Mouse (Mus musculus): Measurements from ENCODE around the gene Cyb5r4. TPM values are rescaled to one million over a fixed set of nuclear protein-coding genes. Genes with fewer than 3 reads are reported as not detected.
"Not testable (repeated sequence)": the region's sequence is repeated elsewhere in the genome, so short reads cannot be mapped to it uniquely, and the experiment has no call there.

Gene Cyb5r4
- polyA plus RNA-seq (2014; fragmentation: Nextera tagmentation; extraction: Ambion mirVana) = 59.9 and 63.6 TPM in 2 replicates

DNA sequence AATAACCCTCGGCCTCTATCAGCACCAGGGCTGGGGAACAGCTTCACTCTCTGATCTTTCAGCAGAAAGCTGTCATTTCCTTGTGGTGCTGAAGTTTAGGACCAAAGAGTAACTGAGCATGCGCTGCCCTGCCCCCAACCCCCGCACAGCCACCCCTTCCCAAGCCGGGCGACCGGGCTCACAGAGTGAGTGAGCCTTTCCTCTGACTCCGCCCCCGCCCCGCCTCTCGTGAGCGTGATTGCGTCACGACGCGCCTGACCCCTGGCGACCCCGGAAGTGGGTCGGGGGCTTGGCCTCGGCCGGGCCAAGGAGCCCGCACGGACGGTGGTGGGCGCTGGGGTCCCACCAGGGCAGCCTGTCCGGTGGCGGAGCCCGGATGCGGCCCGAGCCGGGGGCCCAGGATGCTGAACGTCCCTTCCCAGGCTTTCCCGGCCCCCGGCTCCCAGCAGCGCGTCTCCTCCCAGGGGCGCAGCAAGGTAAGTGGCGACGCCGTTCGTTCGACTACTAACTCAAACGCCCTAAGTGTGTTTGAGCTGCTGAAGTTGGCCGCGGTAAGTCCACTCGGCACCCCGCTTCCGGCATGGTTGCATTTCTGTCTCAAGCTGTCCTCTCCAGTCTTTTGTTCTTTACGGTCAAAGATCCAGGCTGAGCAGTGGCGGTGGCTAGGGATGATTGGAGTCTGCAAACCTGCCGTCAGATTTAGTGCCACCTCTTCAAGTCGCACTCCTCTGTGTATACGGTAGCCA lies at the start of gene Cyb5r4:
Cyb5r4 (plus strand) TSS at position 237 of the 746 bp plus-strand sequence.
- no peaks in the 10 kb centered on the region for H3K36me3 ChIP-seq (replicated peaks; ENCODE audit: control insufficient read depth, insufficient read depth)
- no peaks in the 10 kb centered on the region for H3K27me3 ChIP-seq (ENCODE audit: control insufficient read depth, insufficient read depth, low read length)
- H3K9ac ChIP-seq = peak within 1 kb of the TSS; percentile 61
- H3K4me2 ChIP-seq (replicated peaks) = peak within 1 kb of the TSS; percentile 75
- DNase-seq (ENCODE audit: low spot score) (peak; percentile 94), ATAC-seq (ENCODE audit: low FRiP score) (peak; percentile 100)
- H3K27ac ChIP-seq = peak within 1 kb of the TSS; percentile 76
- no peaks in the 10 kb centered on the region for H3K9me3 ChIP-seq (ENCODE audit: control insufficient read depth, low read length)
- peak within 1 kb of the TSS; percentile 72 for H3K4me3 ChIP-seq (replicated peaks; ENCODE audit: low read length)
- H3K4me1 ChIP-seq (replicated peaks; ENCODE audit: control insufficient read depth, insufficient read depth, low read length) = peaks cover 15% of the 10 kb centered on the region
- WGBS = 0% methylated on average over 52 of the region's 52 CpGs

DNA sequence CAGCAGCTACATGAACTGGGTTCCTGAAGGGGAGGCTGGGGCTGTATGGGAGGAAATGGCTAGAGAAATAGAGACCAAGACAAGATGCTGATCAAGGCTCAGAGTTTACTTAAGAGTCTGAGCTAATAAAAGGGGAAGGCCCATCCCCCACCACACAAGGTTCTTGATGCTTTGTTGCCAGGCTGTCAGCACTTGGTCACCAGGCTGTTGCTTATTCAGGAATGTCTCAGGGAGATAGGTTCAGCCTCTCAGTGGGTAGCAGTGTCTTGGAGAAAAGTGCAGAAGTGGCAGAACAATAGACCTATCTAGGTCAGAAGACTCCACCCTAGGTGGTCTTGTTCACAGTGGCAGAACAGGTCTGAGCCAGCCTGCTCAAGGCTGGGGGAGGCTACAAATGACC lies 49.3 kb upstream of the Cyb5r4 start:
- H3K27ac ChIP-seq; H3K4me2 ChIP-seq (replicated peaks); H3K4me1 ChIP-seq (replicated peaks; ENCODE audit: control insufficient read depth, insufficient read depth, low read length); H3K9me3 ChIP-seq (ENCODE audit: control insufficient read depth, low read length); ATAC-seq (ENCODE audit: low FRiP score); H3K9ac ChIP-seq; DNase-seq (ENCODE audit: low spot score); H3K36me3 ChIP-seq (replicated peaks; ENCODE audit: control insufficient read depth, insufficient read depth); H3K27me3 ChIP-seq (ENCODE audit: control insufficient read depth, insufficient read depth, low read length); H3K4me3 ChIP-seq (replicated peaks; ENCODE audit: low read length): not testable (repeated sequence)

GRCm38 (mm10) chr9:86973562-86973961 lies 48.3 kb upstream of the Cyb5r4 start:
- no peaks in the 10 kb centered on the region for H3K36me3 ChIP-seq (replicated peaks; ENCODE audit: control insufficient read depth, insufficient read depth)
- no peak overlapping the region for H3K27ac ChIP-seq
- WGBS = 69% methylated on average over 4 of the region's 4 CpGs
- no peak for DNase-seq (ENCODE audit: low spot score)
- H3K9me3 ChIP-seq (ENCODE audit: control insufficient read depth, low read length) = no peaks in the 10 kb centered on the region
- H3K27me3 ChIP-seq (ENCODE audit: control insufficient read depth, insufficient read depth, low read length) = no peaks in the 10 kb centered on the region
- no peaks in the 10 kb centered on the region for H3K4me1 ChIP-seq (replicated peaks; ENCODE audit: control insufficient read depth, insufficient read depth, low read length)
- no peak overlapping the region for H3K4me3 ChIP-seq (replicated peaks; ENCODE audit: low read length)
- no peak overlapping the region for H3K4me2 ChIP-seq (replicated peaks)
- H3K9ac ChIP-seq = no peak overlapping the region
- no peak for ATAC-seq (ENCODE audit: low FRiP score)

- H3K27ac ChIP-seq = no peak overlapping the region
- ATAC-seq (ENCODE audit: low FRiP score) (no peak), DNase-seq (ENCODE audit: low spot score) (no peak)
- H3K4me2 ChIP-seq (replicated peaks) = no peak overlapping the region
- H3K27me3 ChIP-seq (ENCODE audit: control insufficient read depth, insufficient read depth, low read length) = no peaks in the 10 kb centered on the region
- H3K9ac ChIP-seq = no peak overlapping the region
- no peak overlapping the region for H3K4me3 ChIP-seq (replicated peaks; ENCODE audit: low read length)
- WGBS = 84% methylated on average over 4 of the region's 4 CpGs
- H3K4me1 ChIP-seq (replicated peaks; ENCODE audit: control insufficient read depth, insufficient read depth, low read length) = no peaks in the 10 kb centered on the region
- no peaks in the 10 kb centered on the region for H3K9me3 ChIP-seq (ENCODE audit: control insufficient read depth, low read length)
- H3K36me3 ChIP-seq (replicated peaks; ENCODE audit: control insufficient read depth, insufficient read depth) = no peaks in the 10 kb centered on the region
Measured at GRCm38 (mm10) chr9:86976896-86977295, 44.9 kb upstream of the Cyb5r4 start.

GRCm38 (mm10) chr9:86978257-86978907 lies 43.4 kb upstream of the Cyb5r4 start:
- no peak overlapping the region for H3K4me3 ChIP-seq (replicated peaks; ENCODE audit: low read length)
- H3K9me3 ChIP-seq (ENCODE audit: control insufficient read depth, low read length) = no peaks in the 10 kb centered on the region
- 74% methylated on average over 7 of the region's 7 CpGs for WGBS
- no peak for DNase-seq (ENCODE audit: low spot score)
- H3K4me1 ChIP-seq (replicated peaks; ENCODE audit: control insufficient read depth, insufficient read depth, low read length) = no peaks in the 10 kb centered on the region
- no peaks in the 10 kb centered on the region for H3K27me3 ChIP-seq (ENCODE audit: control insufficient read depth, insufficient read depth, low read length)
- no peak for ATAC-seq (ENCODE audit: low FRiP score)
- H3K9ac ChIP-seq = no peak overlapping the region
- H3K4me2 ChIP-seq (replicated peaks) = no peak overlapping the region
- H3K27ac ChIP-seq = no peak overlapping the region
- no peaks in the 10 kb centered on the region for H3K36me3 ChIP-seq (replicated peaks; ENCODE audit: control insufficient read depth, insufficient read depth)

- Histone ChIP-seq H3K9me3 (ENCODE audit: control insufficient read depth, low read length) (no peaks in the 10 kb centered on the region), H3K36me3 (replicated peaks; ENCODE audit: control insufficient read depth, insufficient read depth) (no peaks in the 10 kb centered on the region), H3K4me2 (replicated peaks) (no peak overlapping the region), H3K27ac (no peak overlapping the region), H3K4me1 (replicated peaks; ENCODE audit: control insufficient read depth, insufficient read depth, low read length) (no peaks in the 10 kb centered on the region), H3K4me3 (replicated peaks; ENCODE audit: low read length) (no peak overlapping the region), H3K27me3 (ENCODE audit: control insufficient read depth, insufficient read depth, low read length) (no peaks in the 10 kb centered on the region), H3K9ac (no peak overlapping the region)
- DNase-seq (ENCODE audit: low spot score) (no peak), ATAC-seq (ENCODE audit: low FRiP score) (no peak)
Measured at GRCm38 (mm10) chr9:86980048-86980447, 41.8 kb upstream of the Cyb5r4 start.

DNA sequence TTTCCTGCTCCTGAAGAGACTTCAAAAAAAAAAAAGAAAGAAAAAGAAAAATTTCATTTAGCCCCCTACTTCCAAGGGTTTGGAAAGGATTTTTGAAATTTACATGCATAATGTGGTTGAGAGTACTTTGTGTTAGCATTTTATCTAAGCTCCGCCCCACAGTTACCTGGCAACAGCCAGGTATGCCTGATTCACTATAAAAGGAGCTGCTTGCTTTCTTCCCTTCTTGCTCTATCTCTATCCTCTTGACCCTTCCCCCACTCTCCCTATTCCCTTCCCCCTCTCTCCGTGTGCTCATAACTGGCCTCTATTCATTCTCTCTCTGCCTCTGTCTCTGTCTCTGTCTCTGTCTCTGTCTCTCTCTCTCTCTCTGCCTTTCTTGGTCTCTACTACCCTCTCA lies 40.9 kb upstream of the Cyb5r4 start:
- H3K9me3 ChIP-seq (ENCODE audit: control insufficient read depth, low read length) = no peaks in the 10 kb centered on the region
- no peaks in the 10 kb centered on the region for H3K4me1 ChIP-seq (replicated peaks; ENCODE audit: control insufficient read depth, insufficient read depth, low read length)
- DNase-seq (ENCODE audit: low spot score) (no peak), ATAC-seq (ENCODE audit: low FRiP score) (no peak)
- no peaks in the 10 kb centered on the region for H3K27me3 ChIP-seq (ENCODE audit: control insufficient read depth, insufficient read depth, low read length)
- 53% methylated on average over 2 of the region's 2 CpGs for WGBS
- H3K4me3 ChIP-seq (replicated peaks; ENCODE audit: low read length) = no peak overlapping the region
- H3K27ac ChIP-seq = no peak overlapping the region
- no peak overlapping the region for H3K9ac ChIP-seq
- H3K4me2 ChIP-seq (replicated peaks) = no peak overlapping the region
- H3K36me3 ChIP-seq (replicated peaks; ENCODE audit: control insufficient read depth, insufficient read depth) = no peaks in the 10 kb centered on the region

DNA sequence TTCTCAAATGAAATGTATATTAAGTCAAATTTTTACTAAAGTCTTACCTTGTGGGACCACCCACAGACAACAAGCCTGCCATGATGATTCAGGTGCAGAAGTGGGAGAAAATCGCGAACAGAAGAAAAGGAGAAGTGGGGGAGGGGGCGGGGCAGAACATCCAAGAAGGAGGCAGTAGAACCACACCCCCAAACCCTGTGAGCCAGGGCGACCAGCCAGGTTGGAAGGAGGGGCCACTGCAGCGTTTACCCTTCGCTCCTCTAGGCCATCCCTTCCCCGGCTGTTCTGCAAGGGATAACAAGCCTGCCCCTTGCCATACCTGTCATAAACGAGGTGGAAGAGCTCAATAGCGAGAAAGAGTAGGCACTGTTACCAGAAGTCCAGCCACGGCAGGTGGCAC lies 40.3 kb upstream of the Cyb5r4 start:
- Histone ChIP-seq H3K4me2 (replicated peaks) (no peak overlapping the region), H3K36me3 (replicated peaks; ENCODE audit: control insufficient read depth, insufficient read depth) (no peaks in the 10 kb centered on the region), H3K9me3 (ENCODE audit: control insufficient read depth, low read length) (no peaks in the 10 kb centered on the region), H3K27ac (no peak overlapping the region), H3K4me3 (replicated peaks; ENCODE audit: low read length) (no peak overlapping the region), H3K9ac (no peak overlapping the region), H3K27me3 (ENCODE audit: control insufficient read depth, insufficient read depth, low read length) (no peaks in the 10 kb centered on the region), H3K4me1 (replicated peaks; ENCODE audit: control insufficient read depth, insufficient read depth, low read length) (no peaks in the 10 kb centered on the region)
- whole genome bisulfite sequencing = 20% methylated on average over 10 of the region's 10 CpGs
- ATAC-seq (ENCODE audit: low FRiP score) = no peak
- no peak for DNase-seq (ENCODE audit: low spot score)

GRCm38 (mm10) chr9:86984583-86984982 lies 37.2 kb upstream of the Cyb5r4 start:
- Histone ChIP-seq H3K27ac (no peak overlapping the region), H3K27me3 (ENCODE audit: control insufficient read depth, insufficient read depth, low read length) (no peaks in the 10 kb centered on the region), H3K9ac (no peak overlapping the region), H3K4me1 (replicated peaks; ENCODE audit: control insufficient read depth, insufficient read depth, low read length) (no peaks in the 10 kb centered on the region), H3K9me3 (ENCODE audit: control insufficient read depth, low read length) (no peaks in the 10 kb centered on the region), H3K36me3 (replicated peaks; ENCODE audit: control insufficient read depth, insufficient read depth) (no peaks in the 10 kb centered on the region), H3K4me3 (replicated peaks; ENCODE audit: low read length) (no peak overlapping the region), H3K4me2 (replicated peaks) (no peak overlapping the region)
- 82% methylated on average over 3 of the region's 3 CpGs for WGBS
- no peak for ATAC-seq (ENCODE audit: low FRiP score)
- no peak for DNase-seq (ENCODE audit: low spot score)
